Mouse (Mus musculus) adrenal gland, adult 8-10 months (tissue): ENCODE data around the gene Tnnt1. TPM values are rescaled to one million over a fixed set of nuclear protein-coding genes. Genes with fewer than 3 reads are reported as not detected.
"Not testable (repeated sequence)": the region's sequence is repeated elsewhere in the genome, so short reads cannot be mapped to it uniquely, and the experiment has no call there.

Source experiments
- DNase-seq: peaks from one replicate; pipeline ENCODE4 v3.0.0; 2022
- total RNA-seq, 4 experiments: library from RNA; stranded (reverse); gene quantifications; 2 replicates each; pipeline ENCODE4 v1.2.4; 2022

Gene Tnnt1
- total RNA-seq, result 1 to 10 TPM in 2 of 4 experiments, under 1 TPM in 2; 0.46 to 1.5 (median 1.1) TPM

DNA sequence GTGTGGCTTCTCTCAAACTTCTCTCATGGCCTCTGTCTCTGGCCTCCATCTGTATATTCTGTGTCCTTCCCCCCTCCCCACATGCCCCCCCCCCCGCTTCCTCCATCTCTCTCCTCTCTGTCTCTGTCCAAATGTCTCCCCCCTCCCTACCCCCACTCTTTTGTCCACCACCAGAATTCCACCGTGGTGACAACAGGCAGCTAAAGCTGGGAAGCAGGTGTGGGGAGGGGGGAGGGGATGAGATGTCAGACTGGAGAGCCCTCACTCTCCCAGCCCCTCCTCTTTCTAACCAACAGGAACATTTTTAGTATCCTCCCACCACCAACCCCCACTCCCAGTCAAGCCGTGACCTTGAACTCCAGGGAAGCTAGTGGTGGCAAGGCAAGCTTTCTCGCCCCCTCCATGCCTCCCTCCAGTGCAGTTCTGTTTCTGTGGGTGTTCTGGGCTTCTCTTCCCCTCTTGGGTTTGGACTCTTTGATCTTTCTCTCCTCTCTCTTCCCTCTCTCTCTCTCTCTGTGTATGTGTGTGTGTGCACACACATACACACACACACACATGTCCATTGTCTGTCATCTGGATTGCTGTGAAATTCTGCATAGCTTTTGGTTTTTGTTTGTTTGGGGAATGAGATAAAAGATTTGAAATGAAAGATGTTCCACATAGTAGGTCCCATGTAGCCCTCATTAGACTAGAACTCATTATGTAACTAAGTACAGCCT, at the start of gene Tnnt1:
Gene Tnnt1, minus strand, starts transcription at position 51 of the 719 bp plus-strand sequence.
- DNase-seq, result no peak

DNA sequence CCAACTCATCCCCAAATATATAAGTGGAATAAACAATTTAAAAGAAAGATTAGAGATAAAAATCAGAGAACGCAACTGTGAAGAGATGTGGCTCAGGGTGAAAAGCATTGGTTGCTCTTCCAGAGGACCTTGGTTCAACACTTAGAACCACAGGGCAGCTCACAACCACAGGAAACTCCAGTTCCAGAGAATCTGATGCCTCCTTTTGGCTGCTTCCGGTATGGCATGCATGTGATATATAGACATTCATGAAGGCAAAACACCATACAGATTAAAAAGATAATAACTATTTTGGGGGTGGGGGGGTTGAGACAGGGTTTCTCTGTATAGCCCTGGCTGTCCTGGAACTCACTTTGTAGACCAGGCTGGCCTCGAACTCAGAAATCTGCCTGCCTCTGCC, 46.5 kb upstream of the Tnnt1 start:
- no peak for DNase-seq

DNA sequence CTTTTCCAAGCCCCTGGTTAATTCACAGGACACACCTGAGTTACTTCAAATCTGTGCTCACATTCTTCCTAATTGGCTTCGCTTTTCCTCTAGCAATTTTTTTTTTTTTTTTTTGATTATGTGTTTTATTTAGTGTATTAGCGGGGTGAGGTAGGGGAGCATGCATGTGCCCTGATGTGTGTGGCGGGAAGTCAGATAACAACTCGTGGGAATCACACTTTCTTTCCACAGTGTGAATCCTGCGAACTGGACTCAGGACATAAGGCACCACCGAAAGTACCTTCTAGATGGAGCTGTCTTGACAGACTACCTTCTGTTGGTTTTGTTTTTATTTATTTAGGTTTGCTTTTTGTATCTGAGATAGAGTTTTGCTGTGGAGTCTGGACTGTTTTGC, 41.0 kb upstream of the Tnnt1 start:
- no peak for DNase-seq

DNA sequence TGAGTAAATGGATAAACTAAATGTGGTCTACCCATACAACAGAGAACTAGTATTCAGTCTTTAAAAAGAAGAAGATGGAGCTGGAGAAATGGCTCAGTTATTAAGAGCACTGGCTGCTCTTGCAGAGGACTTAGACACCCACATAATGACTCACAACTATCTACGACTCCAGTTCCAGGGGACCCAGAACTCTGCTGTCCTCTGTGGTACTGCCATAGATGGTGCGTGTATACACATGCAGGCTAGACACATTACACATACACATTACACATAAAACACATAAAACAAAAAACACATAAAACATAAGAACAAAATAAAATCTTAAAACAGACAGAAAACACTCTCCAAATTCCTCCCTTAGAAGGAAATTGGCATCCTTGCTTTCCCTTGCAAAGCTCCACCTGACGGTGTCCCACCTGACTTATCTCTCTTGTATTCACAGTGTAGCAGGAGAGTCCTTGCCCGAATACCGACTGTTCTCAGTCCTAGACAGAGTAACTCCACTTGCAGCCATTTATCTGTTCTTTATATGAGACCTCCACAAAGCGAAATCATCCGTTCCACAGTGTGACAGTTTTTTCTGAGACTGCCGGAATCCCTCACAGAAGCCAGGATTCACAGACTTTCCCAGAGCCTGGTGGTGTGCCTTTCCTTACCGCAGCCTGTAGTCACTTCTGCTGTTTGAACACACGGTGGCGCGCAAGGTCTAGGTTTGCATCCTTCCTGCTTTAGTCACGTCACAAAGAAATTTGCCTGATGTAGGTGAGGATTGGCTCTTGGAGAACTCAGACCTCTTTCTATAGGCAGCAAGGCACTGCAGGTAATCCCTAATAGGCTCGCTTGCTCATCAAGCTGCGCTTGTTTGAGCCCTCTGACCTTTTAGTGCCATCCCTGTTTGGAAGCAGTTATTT, 40.3 kb upstream of the Tnnt1 start:
- DNase-seq, result peak; percentile 35

DNA sequence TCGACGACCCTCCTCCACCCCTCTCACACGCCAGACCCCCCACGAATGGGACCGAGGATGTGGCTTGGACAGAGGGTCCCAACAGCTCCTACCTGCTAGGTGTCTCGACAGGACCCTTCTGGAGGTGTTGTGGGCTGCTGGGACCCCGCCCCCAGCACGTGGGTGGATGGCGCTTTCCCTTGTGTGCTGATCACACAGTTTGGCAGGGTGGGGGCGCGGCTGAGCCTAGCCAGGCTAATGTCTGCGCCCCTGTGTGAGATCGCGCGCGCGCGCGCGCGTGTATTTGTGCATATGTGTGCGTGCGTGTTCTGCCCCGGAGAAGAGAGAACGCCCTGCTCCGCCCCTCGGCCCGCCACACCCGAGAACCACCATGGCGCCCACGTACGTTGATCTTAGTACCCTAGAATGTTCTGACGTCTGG, 31.0 kb upstream of the Tnnt1 start, which contains the start of gene Syt5:
Gene Syt5, minus strand, starts transcription at position 321 of the 421 bp plus-strand sequence.
- no peak for DNase-seq

DNA sequence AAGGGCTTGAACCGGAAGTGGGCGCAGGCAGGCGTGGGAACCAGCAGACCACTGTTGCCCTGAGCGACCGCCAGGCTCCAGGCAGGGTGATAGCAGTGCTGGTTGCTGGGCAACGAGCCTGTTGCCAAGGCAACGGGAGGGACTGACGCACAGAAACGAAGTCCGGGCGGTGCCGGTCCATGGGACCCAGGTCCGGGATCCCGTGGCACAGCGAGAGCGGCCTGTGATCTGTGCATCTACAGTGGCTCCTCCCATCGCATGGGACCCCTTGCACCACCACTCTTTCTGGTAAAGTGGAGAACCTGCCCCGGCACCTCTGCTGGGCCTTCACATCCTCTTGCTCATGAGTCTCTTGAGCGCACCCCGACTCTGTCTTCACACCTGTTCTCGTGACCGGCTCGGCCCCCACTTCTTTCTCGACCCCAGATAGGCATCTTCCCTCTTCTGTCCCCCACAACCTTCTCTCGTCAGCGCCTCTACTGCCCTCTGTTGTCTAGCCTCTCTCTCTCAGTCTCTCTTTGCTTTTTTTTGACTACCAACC, 30.5 kb upstream of the Tnnt1 start:
- peak; percentile 62 for DNase-seq

DNA sequence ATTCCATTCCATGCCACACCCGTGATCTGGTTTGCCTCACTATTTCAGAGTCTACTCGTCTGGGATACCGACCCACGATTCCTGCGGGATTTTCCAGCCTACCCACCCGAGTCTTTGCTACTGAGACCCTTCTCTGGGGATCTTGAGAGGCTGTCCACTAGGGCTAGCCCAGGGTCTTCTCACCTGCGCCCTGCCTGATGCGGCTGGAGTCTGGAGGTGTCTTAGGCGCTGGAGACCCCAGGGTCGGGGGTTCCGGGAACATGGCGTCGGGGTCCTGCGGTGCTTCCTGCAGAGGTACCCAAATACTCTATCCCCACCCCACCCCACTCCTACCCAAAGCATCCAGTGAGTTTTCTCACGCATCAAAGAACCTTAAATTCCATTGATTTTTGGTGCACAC, 29.9 kb upstream of the Tnnt1 start:
- DNase-seq, result no peak

DNA sequence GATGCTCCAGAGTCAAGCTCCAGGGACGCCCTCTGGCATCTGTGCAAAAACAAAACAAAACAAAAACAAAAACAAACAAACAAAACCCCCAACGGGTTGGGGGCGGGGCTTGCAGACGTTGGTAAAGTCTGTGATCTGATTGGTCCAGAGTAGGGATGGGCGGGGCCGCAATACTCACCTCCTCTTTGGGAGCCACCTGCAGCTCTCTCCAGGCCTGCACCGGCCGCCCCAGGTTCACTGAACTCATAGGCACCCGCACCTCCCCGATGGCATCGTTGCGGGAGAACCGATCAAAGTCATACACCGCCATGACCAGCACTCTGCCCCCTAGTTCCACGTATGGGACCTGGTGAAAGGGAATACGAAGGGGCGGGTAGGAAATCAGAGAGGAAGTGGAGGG, 25.8 kb upstream of the Tnnt1 start:
- DNase-seq, result no peak

DNA sequence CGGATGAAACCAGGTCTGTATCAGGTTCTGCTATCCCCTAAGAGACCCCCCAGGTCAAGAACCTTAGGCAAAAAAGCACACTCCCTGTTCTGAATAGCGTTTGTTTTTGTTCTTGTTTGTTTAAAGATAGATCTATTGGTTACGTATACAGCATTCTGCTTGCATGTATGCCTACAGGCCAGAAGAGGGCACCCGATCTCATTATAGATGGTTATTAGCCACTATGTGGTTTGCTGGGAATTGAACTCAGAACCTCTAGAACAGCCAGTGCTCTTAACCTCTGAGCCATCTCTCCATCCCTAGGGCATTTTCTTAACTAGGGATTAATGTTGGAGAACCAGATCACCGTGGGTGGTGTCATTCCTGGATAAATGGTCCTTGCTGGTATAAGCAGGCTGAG, 25.2 kb upstream of the Tnnt1 start:
- no peak for DNase-seq

DNA sequence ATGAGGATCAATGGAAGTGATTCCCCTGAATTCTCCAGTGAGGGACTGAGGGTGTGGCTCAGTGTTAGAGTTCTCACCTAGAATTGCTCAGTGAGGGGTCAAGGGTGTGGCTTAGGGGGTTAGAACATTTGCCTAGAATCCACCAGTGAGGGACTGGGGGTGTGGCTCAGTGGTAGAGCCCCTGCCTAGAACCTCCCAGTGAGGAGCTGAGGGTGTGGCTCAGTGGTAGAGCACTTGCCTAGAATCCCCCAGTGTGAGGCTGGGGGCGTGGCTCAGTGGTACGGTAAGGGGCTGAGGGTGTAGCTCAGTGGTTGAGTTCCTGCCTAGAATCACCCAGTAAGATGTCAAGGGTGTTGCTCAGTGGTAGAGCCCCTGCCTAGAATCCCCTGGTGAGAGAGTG, 22.8 kb upstream of the Tnnt1 start:
- DNase-seq, result no peak

DNA sequence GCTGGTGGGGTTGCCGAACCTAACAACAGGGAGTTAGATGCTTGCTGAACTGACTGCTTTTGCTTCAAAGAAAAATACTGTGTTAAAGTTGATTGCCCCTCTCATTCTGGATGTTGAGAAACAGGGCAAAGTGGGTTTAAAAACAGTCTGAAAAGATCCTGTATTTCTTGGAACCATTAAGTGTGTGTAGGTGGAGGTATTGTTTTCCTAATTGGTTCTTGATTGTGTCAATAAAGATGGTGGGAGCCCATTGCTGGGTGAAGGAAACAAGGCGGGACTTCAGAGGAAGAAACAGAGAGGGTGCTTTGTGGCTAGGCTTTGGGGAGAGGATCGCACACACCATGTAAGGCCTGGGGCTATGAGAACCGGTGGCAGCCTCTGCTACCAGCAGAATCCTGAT, 21.0 kb upstream of the Tnnt1 start:
- no peak for DNase-seq

DNA sequence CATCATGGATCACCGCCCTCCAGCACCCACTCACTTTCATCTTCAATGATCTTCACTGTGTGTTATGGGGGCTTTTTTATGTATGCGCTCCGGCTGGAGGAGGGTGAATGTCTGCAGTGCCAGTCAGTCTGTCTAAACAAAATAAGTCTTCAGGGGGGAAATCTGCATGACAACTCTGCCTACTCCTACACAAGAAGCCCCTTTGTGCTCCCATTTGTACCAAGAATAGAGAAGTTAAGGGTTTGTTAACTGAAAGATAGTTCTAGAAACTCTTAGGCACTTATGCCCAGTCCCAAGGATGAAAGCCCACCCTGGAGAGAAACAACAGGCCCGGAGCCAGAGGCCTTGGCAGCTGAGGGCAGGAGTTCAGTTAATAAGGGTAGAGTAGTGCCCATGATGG, 20.2 kb upstream of the Tnnt1 start:
- DNase-seq, result no peak

DNA sequence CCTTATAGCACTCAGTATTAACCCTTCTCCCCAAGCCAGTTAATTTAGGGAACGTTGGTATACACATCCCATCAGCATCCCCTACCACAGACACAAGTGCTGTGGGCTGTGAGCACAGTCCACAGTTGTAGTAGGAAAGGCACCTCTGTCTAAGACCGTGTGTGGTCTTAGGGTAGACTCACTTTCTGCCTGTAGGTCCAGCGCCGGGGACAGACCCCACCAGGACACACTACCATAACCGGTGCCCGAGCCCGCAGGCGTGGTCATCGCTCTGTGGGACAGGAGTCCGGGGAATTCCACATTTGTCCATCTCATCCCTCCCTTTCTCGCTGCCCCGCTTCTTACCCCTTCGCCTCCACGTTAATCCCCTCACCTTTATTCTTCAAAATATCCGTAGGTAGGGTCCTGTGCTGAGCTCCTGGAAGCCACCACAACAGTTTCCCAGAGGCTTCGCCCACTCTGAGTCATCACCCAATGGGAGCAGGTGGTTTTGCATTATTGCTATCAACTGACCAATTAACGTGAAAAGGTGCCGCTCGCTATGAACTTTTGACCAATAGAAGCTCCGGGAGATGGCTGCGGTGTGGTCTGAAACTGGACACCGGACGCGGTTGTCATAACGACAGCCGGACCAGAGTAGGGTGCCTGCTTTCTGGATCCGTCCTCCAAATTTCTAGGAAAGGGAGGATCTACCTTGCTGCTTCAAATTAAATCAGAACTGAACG, 16.0 kb upstream of the Tnnt1 start, which contains the start of gene Dnaaf3:
Gene Dnaaf3, minus strand, starts transcription at position 449 of the 725 bp plus-strand sequence.
- DNase-seq, result peak; percentile 82

DNA sequence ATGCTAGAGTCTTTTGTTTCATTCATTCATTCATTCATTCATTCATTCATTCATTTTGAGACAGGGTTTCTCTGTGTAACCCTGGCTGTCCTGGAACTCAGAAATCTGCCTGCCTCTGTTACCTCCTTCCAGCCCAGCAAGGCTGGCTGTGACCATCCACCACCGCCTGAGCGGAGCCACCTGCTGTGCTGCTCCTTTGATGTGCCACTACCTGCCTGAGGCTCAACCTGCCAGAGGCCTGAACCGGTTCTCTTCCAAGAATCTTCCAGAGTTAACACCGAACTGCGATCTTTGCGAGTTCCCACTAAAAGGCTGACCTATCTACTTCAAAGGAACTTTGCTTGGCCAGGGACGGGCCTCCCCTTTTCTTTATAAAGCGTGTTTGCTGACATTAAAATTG, 14.0 kb upstream of the Tnnt1 start:
- not testable (repeated sequence) for DNase-seq

DNA sequence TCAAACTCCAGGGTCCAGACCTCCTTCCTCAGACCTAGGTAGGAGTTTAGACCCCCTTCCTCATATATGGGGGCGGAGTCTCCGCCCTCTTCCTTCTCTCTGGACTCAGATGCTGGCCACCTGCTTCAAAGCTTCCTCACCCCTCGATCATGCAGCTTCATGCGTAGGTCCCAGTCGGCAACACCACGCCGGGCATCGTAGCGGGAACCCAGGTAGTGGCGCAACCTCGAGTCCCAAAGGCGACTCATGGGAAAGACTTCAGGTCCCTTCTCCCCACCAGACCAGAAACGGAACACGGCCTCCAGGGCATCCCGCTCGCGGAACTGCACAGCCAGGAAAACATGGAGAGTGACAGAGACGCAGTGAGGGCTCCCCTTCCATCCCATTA, 11.1 kb upstream of the Tnnt1 start:
- no peak for DNase-seq

DNA sequence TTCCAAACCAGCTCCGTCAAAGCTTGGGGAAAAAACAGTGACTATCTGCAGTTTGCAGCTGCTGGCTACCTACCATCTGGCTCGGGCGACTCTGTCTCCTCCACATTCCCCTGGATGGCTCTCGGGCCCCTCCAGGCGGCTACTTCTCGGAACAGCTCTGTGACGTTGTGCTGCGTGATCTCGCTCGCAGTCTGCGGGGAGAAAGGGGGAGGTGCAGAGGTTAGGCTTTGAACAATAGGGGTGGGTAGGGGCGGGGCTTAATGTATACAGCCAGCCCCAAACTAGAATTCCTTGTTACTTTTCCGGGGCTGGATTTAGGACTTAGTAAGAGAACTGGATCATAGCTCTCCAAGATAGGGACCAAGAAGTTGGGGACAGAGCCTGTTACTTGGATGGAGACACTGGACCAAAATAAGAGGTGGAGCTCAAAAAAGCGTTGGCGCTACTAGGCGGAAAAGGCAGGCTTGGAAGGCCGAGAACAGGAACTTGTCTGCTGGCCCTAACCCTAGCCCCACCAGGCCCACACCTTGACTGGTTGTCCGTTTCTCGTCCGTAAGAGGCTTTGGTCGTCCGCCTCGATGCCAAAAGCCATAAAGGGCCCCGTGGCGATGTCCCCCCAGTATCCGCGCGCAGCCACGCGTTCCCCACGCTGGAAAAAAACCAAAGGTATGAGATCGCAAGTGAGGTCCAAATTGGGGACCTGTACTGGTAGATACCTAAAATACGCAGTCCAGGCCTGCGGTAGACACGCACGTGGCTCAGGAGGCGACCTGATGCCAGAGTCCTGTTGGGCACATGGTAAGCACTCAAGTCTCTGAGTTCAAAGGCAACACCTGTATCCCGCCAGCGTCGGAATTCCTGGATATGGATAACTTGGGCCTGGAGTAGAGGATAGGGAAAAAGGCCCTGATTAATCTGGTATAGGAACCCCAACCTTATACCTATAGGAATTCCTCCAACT, 10.4 kb upstream of the Tnnt1 start:
- peak; percentile 40 for DNase-seq

DNA sequence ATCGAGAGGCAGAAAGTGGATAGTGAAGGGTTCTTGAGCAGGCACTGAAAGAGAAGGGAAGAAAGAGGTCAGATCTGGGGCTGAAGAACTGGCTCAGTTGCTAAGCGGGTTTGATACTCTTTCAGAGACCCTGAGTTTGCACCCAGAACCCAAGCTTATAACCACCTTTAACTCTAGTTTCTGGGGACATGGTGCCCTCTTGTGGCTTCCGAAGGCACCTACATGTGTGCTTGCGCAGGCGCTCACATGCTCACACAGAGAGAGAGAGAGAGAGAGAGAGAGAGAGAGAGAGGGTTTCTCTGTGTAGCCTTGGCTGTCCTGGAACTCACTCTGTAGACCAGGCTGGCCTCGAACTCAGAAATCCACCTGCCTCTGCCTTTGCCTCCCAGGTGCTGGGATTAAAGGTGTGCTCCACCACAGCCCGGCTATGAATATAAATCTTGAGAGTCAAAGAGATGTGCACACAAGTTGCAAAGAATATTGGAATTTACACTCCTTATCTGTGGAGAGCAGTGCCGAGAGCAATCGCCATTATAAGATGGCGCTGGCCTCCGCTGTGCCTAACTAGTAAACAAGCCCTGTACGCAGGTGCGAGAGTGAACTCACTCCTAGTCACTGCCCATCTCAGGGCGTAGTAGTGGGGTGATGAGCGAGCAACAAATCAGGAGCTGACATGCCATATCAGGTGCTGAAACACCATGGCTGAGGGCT, 8.2 kb upstream of the Tnnt1 start, which contains the start of gene Tnni3:
Gene Tnni3, minus strand, starts transcription at position 18 of the 711 bp plus-strand sequence.
- DNase-seq, result not testable (repeated sequence)

DNA sequence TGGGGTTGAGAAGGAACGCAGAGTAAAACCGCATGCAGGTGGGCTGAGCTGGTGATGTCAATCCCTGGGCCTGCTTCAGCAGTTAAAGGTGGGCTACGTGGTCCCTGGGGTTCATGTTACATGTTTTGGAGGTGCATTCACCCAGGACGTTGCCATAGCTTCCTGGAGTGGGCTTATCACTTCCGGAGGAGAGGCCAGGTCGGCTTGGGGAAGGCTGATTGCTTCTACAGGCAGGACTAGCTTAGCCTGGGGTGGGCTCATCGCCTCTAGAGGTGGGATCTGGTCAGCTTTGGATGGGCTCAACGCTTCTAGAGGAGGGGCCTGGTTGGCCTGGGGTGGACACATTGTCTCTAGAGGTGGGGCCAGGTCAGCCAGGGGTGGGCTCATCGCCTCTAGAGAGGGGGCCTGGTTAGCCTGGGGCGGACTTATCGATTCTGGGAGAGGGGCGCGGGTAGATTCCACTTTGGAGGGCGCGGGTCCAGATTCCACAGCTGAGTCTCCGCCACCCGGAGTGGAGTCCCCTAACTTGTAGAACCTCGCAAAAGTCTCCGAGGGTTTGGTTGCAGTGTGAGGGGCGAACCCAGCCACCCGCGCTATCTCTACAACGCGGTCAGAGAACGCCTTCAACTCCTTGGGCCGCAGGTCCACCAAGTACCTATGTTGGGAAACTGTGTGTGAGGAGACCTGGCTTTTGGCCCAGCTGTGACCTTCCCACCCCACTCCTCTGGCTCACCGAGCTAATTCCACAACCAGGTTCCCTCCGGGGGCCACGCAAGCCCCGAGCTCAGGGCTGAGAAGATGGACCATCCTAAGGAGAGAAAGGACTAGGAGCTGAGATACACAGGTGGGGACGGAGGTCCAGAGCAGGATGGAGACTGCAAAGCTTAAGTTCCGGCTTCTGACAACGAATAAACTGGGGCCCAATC, 7.3 kb upstream of the Tnnt1 start:
- DNase-seq, result no peak

DNA sequence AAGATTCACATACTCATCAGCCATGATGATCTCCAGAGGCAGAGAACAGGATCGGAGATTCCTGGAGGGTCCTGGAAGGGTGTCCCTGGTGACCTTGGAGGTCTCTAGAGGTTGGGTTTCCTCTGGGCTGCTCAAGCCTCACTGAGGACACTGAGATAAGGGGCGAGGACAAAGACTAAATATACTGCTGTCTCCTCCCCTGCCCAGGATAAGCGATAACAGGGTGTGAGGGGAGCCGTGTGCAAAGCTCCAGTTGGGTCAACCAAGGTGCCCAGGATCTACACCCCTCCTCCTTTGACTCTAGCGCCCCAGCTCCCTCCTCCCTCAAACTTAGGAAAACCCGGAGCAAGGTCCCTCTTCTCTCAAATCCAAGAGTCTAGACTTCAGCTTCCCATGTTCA, 6.1 kb upstream of the Tnnt1 start:
- DNase-seq, result no peak
